Comparison of ENCODE assay signal across 8 mouse cellular contexts in the genomic region with DNA sequence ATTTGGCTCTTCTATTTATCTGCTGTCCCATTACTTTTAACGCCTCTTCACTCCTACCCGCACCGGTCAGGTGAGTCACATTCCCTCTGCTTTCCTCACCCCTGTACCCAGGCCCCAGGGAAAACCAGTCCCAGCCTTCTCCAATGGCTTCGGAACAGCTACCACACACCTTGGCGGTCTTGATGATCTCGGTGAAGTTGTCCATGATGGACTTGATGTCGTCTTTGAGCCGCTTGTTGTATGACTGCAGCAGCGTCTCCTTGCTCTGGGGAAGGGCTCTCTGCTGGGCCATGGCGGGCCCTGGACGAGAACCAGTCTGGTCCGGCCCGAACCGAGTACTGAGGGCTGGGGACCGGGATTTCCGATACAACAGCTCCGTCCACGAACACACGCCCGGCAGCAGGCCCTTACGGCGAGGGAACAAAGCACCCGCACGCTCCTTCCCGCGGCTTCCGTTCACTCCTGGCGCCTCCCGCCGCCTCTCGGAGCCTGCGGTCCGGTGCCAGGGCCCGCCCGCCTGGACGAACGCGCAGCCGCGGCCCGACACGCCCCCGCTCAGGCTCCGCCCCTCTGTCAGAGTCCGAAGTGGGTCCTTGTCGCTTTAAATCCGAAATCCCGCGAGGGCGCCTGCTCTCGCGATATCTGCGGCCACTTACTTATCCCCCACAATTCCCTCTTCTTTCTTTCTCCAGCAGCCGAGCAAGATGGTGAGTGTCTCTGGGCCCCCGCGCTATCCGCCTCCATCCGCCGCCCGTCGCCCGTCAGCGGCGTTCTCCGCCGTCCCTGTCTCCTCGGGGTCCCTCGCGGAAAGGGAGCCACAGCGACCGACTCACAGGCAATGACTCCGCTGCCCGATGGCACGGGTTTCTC. TPM values are rescaled to one million over a fixed set of nuclear protein-coding genes. Genes with fewer than 3 reads are reported as not detected.
DNase-seq lines count a peak whose midpoint lies in the region; ATAC-seq lines count a peak whose summit lies in the region.

Med22 (minus strand) TSS at position 554 of the 870 bp plus-strand sequence.
Rpl7a (plus strand) TSS at position 641 of the 870 bp plus-strand sequence.

- peak within 1 kb of the TSS; percentile 85 for H3K27ac ChIP-seq in forebrain, embryonic 11.5 days (ENCODE audit: low read depth, low read length)
- peak within 1 kb of the TSS; percentile 92 for H3K27ac ChIP-seq in heart, embryonic 16.5 days (ENCODE audit: low read length)
- peak within 1 kb of the TSS; percentile 86 for H3K27ac ChIP-seq in liver, embryonic 15.5 days (replicated peaks)
- peak within 1 kb of the TSS; percentile 90 for H3K27ac ChIP-seq in neural tube, embryonic 12.5 days

- peak within 1 kb of the TSS; percentile 95 for H3K9ac ChIP-seq in forebrain, embryonic 11.5 days (ENCODE audit: low read length)
- H3K9ac ChIP-seq in heart, embryonic 16.5 days (ENCODE audit: low read length) = peak within 1 kb of the TSS; percentile 94
- H3K9ac ChIP-seq in liver, embryonic 15.5 days = peak within 1 kb of the TSS; percentile 90
- H3K9ac ChIP-seq in neural tube, embryonic 12.5 days = peak within 1 kb of the TSS; percentile 96

- no peaks in the 10 kb centered on the region for H3K27me3 ChIP-seq in forebrain, embryonic 11.5 days (ENCODE audit: control insufficient read depth, insufficient read depth, low read length)
- no peaks in the 10 kb centered on the region for H3K27me3 ChIP-seq in heart, embryonic 16.5 days (ENCODE audit: control insufficient read depth, insufficient read depth, low read length)
- no peaks in the 10 kb centered on the region for H3K27me3 ChIP-seq in liver, embryonic 15.5 days
- no peaks in the 10 kb centered on the region for H3K27me3 ChIP-seq in neural tube, embryonic 12.5 days (replicated peaks)

- no peaks in the 10 kb centered on the region for H3K9me3 ChIP-seq in forebrain, embryonic 11.5 days (ENCODE audit: control insufficient read depth, low read length)
- H3K9me3 ChIP-seq in heart, embryonic 16.5 days (replicated peaks; ENCODE audit: control insufficient read depth, low read length) = no peaks in the 10 kb centered on the region
- H3K9me3 ChIP-seq in liver, embryonic 15.5 days (replicated peaks) = no peaks in the 10 kb centered on the region
- no peaks in the 10 kb centered on the region for H3K9me3 ChIP-seq in neural tube, embryonic 12.5 days

- H3K4me2 ChIP-seq in forebrain, embryonic 11.5 days (ENCODE audit: low read depth, low read length, severe bottlenecking) = peak within 1 kb of the TSS; percentile 98
- peak within 1 kb of the TSS; percentile 99 for H3K4me2 ChIP-seq in heart, embryonic 16.5 days (ENCODE audit: low read depth, low read length)
- H3K4me2 ChIP-seq in liver, embryonic 15.5 days = peak within 1 kb of the TSS; percentile 82
- peak within 1 kb of the TSS; percentile 93 for H3K4me2 ChIP-seq in neural tube, embryonic 12.5 days (replicated peaks)

- ATAC-seq in forebrain, embryonic 11.5 days (replicated peaks; ENCODE audit: low FRiP score) = peak; percentile 93
- peak; percentile 95 for ATAC-seq in heart, embryonic 16.5 days (replicated peaks; ENCODE audit: extremely low read depth, insufficient read depth, low FRiP score)
- ATAC-seq in liver, embryonic 15.5 days (ENCODE audit: insufficient read depth) = peak; percentile 92
- peak; percentile 89 for ATAC-seq in neural tube, embryonic 12.5 days (ENCODE audit: low FRiP score, low read depth)

- WGBS in forebrain, embryonic 11.5 days = 0% methylated on average over 74 of the region's 74 CpGs
- WGBS in heart, embryonic 16.5 days = under 1% methylated on average over 74 of the region's 74 CpGs
- under 1% methylated on average over 74 of the region's 74 CpGs for WGBS in liver, embryonic 15.5 days (ENCODE audit: insufficient replicate concordance)
- WGBS in neural tube, embryonic 12.5 days = 0% methylated on average over 74 of the region's 74 CpGs

- peak within 1 kb of the TSS; percentile 93 for H3K4me3 ChIP-seq in forebrain, embryonic 11.5 days (ENCODE audit: low read depth, low read length)
- peak within 1 kb of the TSS; percentile 91 for H3K4me3 ChIP-seq in heart, embryonic 16.5 days (ENCODE audit: low read length)
- H3K4me3 ChIP-seq in liver, embryonic 15.5 days (replicated peaks) = peak within 1 kb of the TSS; percentile 77
- H3K4me3 ChIP-seq in neural tube, embryonic 12.5 days = peak within 1 kb of the TSS; percentile 76

- H3K36me3 ChIP-seq in forebrain, embryonic 11.5 days (ENCODE audit: control insufficient read depth, insufficient read depth, low read length) = peaks cover 24% of the 10 kb centered on the region; the same call in 1 of the 2 replicates
- H3K36me3 ChIP-seq in heart, embryonic 16.5 days (ENCODE audit: control insufficient read depth, insufficient read depth) = peaks cover 43% of the 10 kb centered on the region
- peaks cover 71% of the 10 kb centered on the region for H3K36me3 ChIP-seq in liver, embryonic 15.5 days (replicated peaks)
- H3K36me3 ChIP-seq in neural tube, embryonic 12.5 days = peaks cover 59% of the 10 kb centered on the region

- DNase-seq in CD8-positive naive resting alpha-beta T cell, adult 2 months (ENCODE audit: low read depth in 2 of 2, low spot score in 2 of 2) = peak; percentile 98 to 99
- DNase-seq in c-Kit-positive CD71-negative TER-119-negative erythroid progenitor cells, embryonic 14.5 days (ENCODE audit: low read depth) = peak; percentile 99
- peak; percentile 100 for DNase-seq in forebrain, embryonic 11.5 days (ENCODE audit: low spot score)
- DNase-seq in kidney, postnatal 36 days = peak; percentile 100
- peak; percentile 97 for DNase-seq in telencephalon, adult 2 months (ENCODE audit: low read depth, low spot score)

- H3K4me1 ChIP-seq in forebrain, embryonic 11.5 days (replicated peaks; ENCODE audit: control insufficient read depth, insufficient read depth, low read length) = peaks cover 10% of the 10 kb centered on the region
- peaks cover 28% of the 10 kb centered on the region for H3K4me1 ChIP-seq in heart, embryonic 16.5 days (ENCODE audit: control insufficient read depth, insufficient read depth, low read length)
- peaks cover 62% of the 10 kb centered on the region for H3K4me1 ChIP-seq in liver, embryonic 15.5 days (replicated peaks)
- peaks cover 46% of the 10 kb centered on the region for H3K4me1 ChIP-seq in neural tube, embryonic 12.5 days

RNA-seq across cellular contexts. Expression of gene Med22, which starts in this region (rescaled TPM):
- 112 and 120 TPM in 2 replicates for polyA plus RNA-seq in forebrain, embryonic 11.5 days (2014; fragmentation: Nextera tagmentation; extraction: Ambion mirVana)
- polyA plus RNA-seq in heart, embryonic 16.5 days (2015; fragmentation: Nextera tagmentation; extraction: Ambion mirVana) = 43.7 and 45.4 TPM in 2 replicates
- polyA plus RNA-seq in liver, embryonic 15.5 days (2015; fragmentation: Nextera tagmentation; extraction: Ambion mirVana) = 19.0 TPM in 2 replicates
- polyA plus RNA-seq in neural tube, embryonic 12.5 days (2016; fragmentation: Nextera tagmentation; extraction: Ambion mirVana) = 112 and 115 TPM in 2 replicates

RNA-seq across cellular contexts. Expression of gene Rpl7a, which starts in this region (rescaled TPM):
- polyA plus RNA-seq in forebrain, embryonic 11.5 days (2014; fragmentation: Nextera tagmentation; extraction: Ambion mirVana) = 647 and 668 TPM in 2 replicates
- polyA plus RNA-seq in heart, embryonic 16.5 days (2015; fragmentation: Nextera tagmentation; extraction: Ambion mirVana) = 287 and 336 TPM in 2 replicates
- 341 and 352 TPM in 2 replicates for polyA plus RNA-seq in liver, embryonic 15.5 days (2015; fragmentation: Nextera tagmentation; extraction: Ambion mirVana)
- polyA plus RNA-seq in neural tube, embryonic 12.5 days (2016; fragmentation: Nextera tagmentation; extraction: Ambion mirVana) = 467 and 486 TPM in 2 replicates

Comparison
In these comparisons a context has a peak if more than half of its experiments do, and no peak if none do; other contexts are left out.
1. Peak in every context shown above with its lines: DNase-seq, ATAC-seq, H3K4me3 ChIP-seq and H3K27ac ChIP-seq.